Mouse (Mus musculus) kidney, embryonic 15.5 days (tissue): ENCODE data around the gene BC048671. TPM values are rescaled to one million over a fixed set of nuclear protein-coding genes. Genes with fewer than 3 reads are reported as not detected.
A peak's percentile ranks its signal among the peaks of the same experiment; 100 is the strongest.

Experiments used
- ATAC-seq: fragments of 200-750 bp; cut with Nextera tagmentation; replicated peaks from 2 replicates; pipeline ENCODE4 v1.8.0; 2017; ENCODE audit warnings: moderate TSS enrichment; ENCODE audit not compliant: low FRiP score
- H3K27ac ChIP-seq: fragments of 300-500 bp; sonication (generic); 2 replicates; pipeline ENCODE4 v1.5.1; 2015; ENCODE audit warnings: mild to moderate bottlenecking, inconsistent platforms
- H3K27me3 ChIP-seq: fragments of 300-500 bp; sonication (generic); 2 replicates; pipeline ENCODE4 v1.6.1; 2015; ENCODE audit warnings: inconsistent platforms
- H3K36me3 ChIP-seq: fragments of 300-500 bp; sonication (generic); 2 replicates; pipeline ENCODE4 v1.6.1; 2015; ENCODE audit warnings: inconsistent platforms
- H3K4me1 ChIP-seq: fragments of 300-500 bp; sonication (generic); 2 replicates; pipeline ENCODE4 v1.6.1; 2015; ENCODE audit warnings: inconsistent platforms
- H3K4me2 ChIP-seq: fragments of 300-500 bp; sonication (generic); 2 replicates; pipeline ENCODE4 v1.6.1; 2015; ENCODE audit warnings: moderate library complexity, mild to moderate bottlenecking, inconsistent platforms
- H3K4me3 ChIP-seq: fragments of 300-500 bp; sonication (generic); replicated peaks from 2 replicates; pipeline ENCODE4 v1.5.1; 2015; ENCODE audit warnings: mild to moderate bottlenecking, inconsistent platforms
- H3K9ac ChIP-seq: fragments of 300-500 bp; sonication (generic); 2 replicates; pipeline ENCODE4 v1.6.1; 2015; ENCODE audit warnings: mild to moderate bottlenecking, inconsistent platforms
- H3K9me3 ChIP-seq: fragments of 300-500 bp; sonication (generic); replicated peaks from 2 replicates; pipeline ENCODE4 v1.6.1; 2016; ENCODE audit warnings: inconsistent platforms
- WGBS: fragments of 180-500 bp; shearing (Covaris S2); methylation state at CpG from one replicate; pipeline ENCODE4 v1.1.7; 2015; ENCODE audit warnings: mixed read lengths; 5-methylcytosine and 5-hydroxymethylcytosine counted together
- polyA plus RNA-seq: library from polyadenylated mRNA; unstranded; fragments of >200 nt; fragmentation: Nextera tagmentation; extraction: Ambion mirVana; gene quantifications from 2 replicates; pipeline ENCODE4 v1.2.1, GENCODE M21; 2015

BC048671 gene
- not detected in 2 replicates for polyA plus RNA-seq

GRCm38 (mm10) chr6:90300919-90301318 lies at the start of gene BC048671:
TSS of gene BC048671 (plus strand) at chr6:90301219.
- H3K9ac ChIP-seq = no peak within 1 kb of the TSS

DNA sequence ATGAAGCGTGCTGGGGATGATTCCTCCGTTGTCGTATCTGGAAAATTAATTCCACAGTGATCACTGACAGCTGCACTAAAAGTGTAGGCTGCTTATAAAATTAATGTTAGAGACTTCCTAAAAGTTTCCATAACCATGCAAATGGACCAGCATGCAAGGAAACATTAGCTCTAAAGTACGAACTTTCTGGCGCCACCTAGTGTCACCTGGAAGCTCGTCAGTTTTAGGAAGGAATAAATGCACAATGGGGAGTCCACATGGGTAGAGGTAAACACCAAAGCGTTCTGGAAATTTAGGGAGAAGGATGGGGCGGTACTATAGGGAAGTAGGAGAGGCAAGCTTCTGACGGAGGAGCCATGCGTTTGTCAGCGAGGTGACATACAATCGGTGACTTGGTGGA lies 12.8 kb upstream of the BC048671 start:
- no peak for ATAC-seq
- Histone ChIP-seq H3K27ac (no peak overlapping the region), H3K27me3 (no peaks in the 10 kb centered on the region), H3K4me1 (no peaks in the 10 kb centered on the region), H3K9me3 (peaks cover 2% of the 10 kb centered on the region; the same call in 1 of the 2 replicates), H3K4me3 (no peak overlapping the region), H3K9ac (no peak overlapping the region), H3K36me3 (no peaks in the 10 kb centered on the region), H3K4me2 (no peak overlapping the region)
- WGBS = 55% methylated on average over 12 of the region's 12 CpGs

More at GRCm38 (mm10) chr6:90300919-90301318, at the start of gene BC048671:
- no peaks in the 10 kb centered on the region for H3K27me3 ChIP-seq
- no peak within 1 kb of the TSS for H3K4me2 ChIP-seq
- no peaks in the 10 kb centered on the region for H3K36me3 ChIP-seq
- ATAC-seq = no peak
- H3K4me3 ChIP-seq = no peak within 1 kb of the TSS
- WGBS = 85% methylated on average over 1 of the region's 1 CpGs
- H3K27ac ChIP-seq = no peak within 1 kb of the TSS
- no peaks in the 10 kb centered on the region for H3K9me3 ChIP-seq
- H3K4me1 ChIP-seq = no peaks in the 10 kb centered on the region

DNA sequence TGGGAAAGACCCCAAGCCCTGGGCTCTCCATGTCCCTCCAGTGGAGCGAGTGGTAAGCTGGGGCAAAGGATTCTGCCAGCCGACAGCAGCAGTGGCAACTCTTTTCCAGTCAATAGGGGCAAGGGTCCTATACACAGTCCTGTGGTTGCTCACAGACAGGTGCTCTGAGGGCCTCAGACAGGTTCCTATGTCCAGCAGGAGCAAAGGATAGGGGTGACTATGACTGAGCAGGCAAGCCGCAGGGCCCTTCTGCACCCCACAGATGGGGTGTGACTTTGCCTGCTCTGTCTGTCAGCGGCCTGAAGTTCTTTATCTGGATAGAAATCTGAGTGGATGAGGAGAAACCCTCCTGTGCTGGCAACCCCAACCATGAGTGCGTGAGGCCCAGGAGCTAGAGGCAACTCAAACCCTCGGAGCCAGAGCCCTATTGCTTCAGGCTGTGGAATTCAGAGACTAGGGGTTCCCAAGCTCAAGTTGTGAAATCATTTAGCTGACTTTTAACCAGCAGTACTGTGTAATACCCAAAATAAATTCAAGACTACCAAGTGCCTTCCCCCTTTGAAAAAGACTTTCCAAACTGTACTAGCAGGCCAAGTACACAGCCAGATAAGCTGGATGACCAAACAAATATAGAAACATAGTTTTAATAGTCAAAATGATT lies 5.4 kb downstream of the BC048671 start:
- Histone ChIP-seq H3K27ac (no peak overlapping the region), H3K4me3 (no peak overlapping the region), H3K27me3 (no peaks in the 10 kb centered on the region), H3K4me1 (no peaks in the 10 kb centered on the region), H3K9ac (no peak overlapping the region), H3K9me3 (0 out of 2 replicates have a peak, but pooled peaks cover 4% of the 10 kb centered on the region), H3K4me2 (no peak overlapping the region), H3K36me3 (no peaks in the 10 kb centered on the region)
- no peak for ATAC-seq
- 84% methylated on average over 6 of the region's 6 CpGs for WGBS

- H3K4me1 ChIP-seq = no peaks in the 10 kb centered on the region
- no peak overlapping the region for H3K4me3 ChIP-seq
- H3K4me2 ChIP-seq = no peak overlapping the region
- no peak for ATAC-seq
- WGBS = 89% methylated on average over 87 of the region's 87 CpGs
- H3K9ac ChIP-seq = no peak overlapping the region
- 0 out of 2 replicates have a peak, but pooled peaks cover 4% of the 10 kb centered on the region for H3K9me3 ChIP-seq
- no peaks in the 10 kb centered on the region for H3K36me3 ChIP-seq
- H3K27ac ChIP-seq = no peak overlapping the region
- no peaks in the 10 kb centered on the region for H3K27me3 ChIP-seq
These were observed 8.1 kb downstream of the BC048671 start for GRCm38 (mm10) chr6:90308839-90309778.

DNA sequence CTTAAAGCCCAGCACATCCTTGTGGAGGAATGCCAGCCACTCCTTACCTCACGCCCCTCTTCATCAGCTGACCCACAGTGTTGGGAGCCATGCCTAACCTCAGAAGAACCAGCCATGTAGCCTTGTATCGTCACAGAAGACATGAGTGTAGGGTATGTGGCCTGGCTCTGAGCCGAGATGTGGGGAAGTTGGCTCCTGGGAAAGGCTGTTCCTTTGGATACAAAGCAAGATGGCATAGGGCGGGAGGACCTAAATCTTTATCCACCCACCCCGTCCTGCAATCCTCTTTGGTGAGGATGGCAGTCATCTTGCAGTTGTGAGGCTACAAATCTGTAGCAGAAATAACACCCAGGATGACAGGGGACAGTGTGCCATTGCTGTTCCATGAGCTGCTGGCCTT lies 14.9 kb downstream of the BC048671 start:
- H3K36me3 ChIP-seq = no peaks in the 10 kb centered on the region
- WGBS = 92% methylated on average over 5 of the region's 5 CpGs
- peaks cover 12% of the 10 kb centered on the region; the same call in 1 of the 2 replicates for H3K4me1 ChIP-seq
- H3K9ac ChIP-seq = no peak overlapping the region
- no peaks in the 10 kb centered on the region for H3K27me3 ChIP-seq
- no peaks in the 10 kb centered on the region for H3K9me3 ChIP-seq
- H3K27ac ChIP-seq = no peak overlapping the region
- ATAC-seq = no peak
- H3K4me3 ChIP-seq = no peak overlapping the region
- no peak overlapping the region for H3K4me2 ChIP-seq

DNA sequence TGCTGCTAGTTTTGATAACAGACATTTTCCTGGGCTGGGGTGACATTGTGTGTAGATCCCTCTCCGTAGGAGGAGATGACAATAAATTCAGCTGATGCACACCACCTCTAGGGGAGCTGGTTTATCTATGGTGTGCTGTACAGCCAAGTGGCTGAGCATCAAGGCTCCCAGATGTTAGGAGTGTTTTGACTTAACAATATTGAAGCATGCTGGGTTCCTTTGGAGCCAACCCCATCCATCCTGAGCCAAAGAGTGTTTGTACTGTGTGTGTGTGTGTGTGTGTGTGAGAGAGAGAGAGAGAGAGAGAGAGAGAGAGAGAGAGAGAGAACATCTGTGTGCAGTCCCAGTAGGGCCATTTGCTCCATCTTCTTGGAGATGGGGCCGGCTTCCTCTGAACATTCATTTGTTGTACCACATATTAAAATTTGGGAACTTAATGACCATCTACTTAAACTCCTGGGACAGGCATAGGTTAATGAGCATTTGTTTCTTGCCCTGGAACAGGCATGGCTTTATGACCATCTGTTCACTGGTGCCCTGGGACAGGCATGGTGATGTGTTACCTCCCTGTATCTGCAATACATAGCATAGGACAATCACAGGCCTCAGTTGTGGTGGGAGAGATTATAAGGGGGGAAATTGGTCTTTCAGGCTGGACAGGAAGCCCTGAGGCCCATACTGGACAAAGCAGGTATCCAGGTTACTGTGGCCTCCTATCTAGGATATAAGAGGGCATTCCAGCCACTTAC lies 16.7 kb downstream of the BC048671 start:
- 74% methylated on average over 2 of the region's 2 CpGs for WGBS
- no peak overlapping the region for H3K27ac ChIP-seq
- H3K4me3 ChIP-seq = no peak overlapping the region
- peaks cover 14% of the 10 kb centered on the region; the same call in 1 of the 2 replicates for H3K4me1 ChIP-seq
- no peaks in the 10 kb centered on the region for H3K9me3 ChIP-seq
- no peak for ATAC-seq
- no peaks in the 10 kb centered on the region for H3K36me3 ChIP-seq
- no peak overlapping the region for H3K4me2 ChIP-seq
- H3K9ac ChIP-seq = no peak overlapping the region
- no peaks in the 10 kb centered on the region for H3K27me3 ChIP-seq

DNA sequence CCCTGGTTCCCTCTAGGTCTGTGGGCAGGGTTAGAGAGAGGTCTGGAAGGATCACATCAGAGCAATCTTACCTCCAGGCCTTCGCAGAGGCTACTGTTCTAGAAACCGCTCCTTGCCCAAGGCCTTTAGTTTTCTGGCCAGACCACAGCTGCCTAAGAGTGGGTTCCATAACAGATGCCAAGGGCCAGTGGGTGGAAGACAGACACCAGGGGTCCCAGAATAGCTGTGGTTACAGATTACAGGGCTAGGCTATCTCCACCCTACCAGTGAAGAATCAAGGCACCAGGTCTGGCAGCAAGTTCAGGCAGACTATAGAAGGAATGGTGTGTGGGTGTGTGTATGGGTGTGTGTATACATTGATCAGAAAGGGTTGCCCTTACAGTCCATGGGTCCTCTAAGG lies 18.0 kb downstream of the BC048671 start:
- Histone ChIP-seq H3K4me1 (peaks cover 14% of the 10 kb centered on the region; the same call in 1 of the 2 replicates), H3K9me3 (no peaks in the 10 kb centered on the region), H3K36me3 (no peaks in the 10 kb centered on the region), H3K27me3 (no peaks in the 10 kb centered on the region), H3K9ac (no peak overlapping the region), H3K27ac (no peak overlapping the region), H3K4me3 (no peak overlapping the region), H3K4me2 (no peak overlapping the region)
- 96% methylated on average over 2 of the region's 2 CpGs for WGBS
- ATAC-seq = no peak

GRCm38 (mm10) chr6:90319475-90320191 lies 18.6 kb downstream of the BC048671 start:
- peaks cover 18% of the 10 kb centered on the region for H3K4me1 ChIP-seq
- H3K9ac ChIP-seq = no peak overlapping the region
- no peak overlapping the region; the same call in 1 of the 2 replicates for H3K27ac ChIP-seq
- H3K27me3 ChIP-seq = no peaks in the 10 kb centered on the region
- no peaks in the 10 kb centered on the region for H3K36me3 ChIP-seq
- H3K9me3 ChIP-seq = no peaks in the 10 kb centered on the region
- 63% methylated on average over 7 of the region's 7 CpGs for WGBS
- no peak overlapping the region for H3K4me3 ChIP-seq
- ATAC-seq = no peak
- H3K4me2 ChIP-seq = no peak overlapping the region

DNA sequence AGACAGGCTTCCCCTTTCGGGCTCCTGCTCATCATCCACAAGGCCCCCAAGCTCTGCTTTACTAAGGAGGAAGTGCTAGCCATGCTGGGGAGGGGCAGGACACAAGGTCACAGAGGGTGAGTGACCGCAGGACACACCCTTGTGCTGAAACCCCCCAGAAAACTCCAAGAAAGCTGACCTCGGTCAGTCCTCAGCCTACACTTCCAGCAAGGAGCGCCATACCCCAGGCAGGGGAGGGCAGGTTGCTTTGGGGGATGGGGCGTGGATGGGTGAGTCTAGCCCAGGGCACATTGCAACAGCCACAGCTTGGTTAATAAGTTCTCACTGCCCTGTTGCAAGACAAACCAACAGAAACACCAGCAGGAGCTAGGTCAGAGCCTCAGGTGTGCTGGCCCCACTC lies 19.4 kb downstream of the BC048671 start:
- H3K4me3 ChIP-seq = no peak overlapping the region
- H3K9ac ChIP-seq = no peak overlapping the region
- H3K4me2 ChIP-seq = no peak overlapping the region
- H3K36me3 ChIP-seq = no peaks in the 10 kb centered on the region
- WGBS = 64% methylated on average over 5 of the region's 5 CpGs
- H3K4me1 ChIP-seq = peaks cover 26% of the 10 kb centered on the region
- H3K27me3 ChIP-seq = 0 out of 2 replicates have a peak, but pooled peaks cover 3% of the 10 kb centered on the region
- peak overlapping the region; percentile 64 for H3K27ac ChIP-seq
- no peaks in the 10 kb centered on the region for H3K9me3 ChIP-seq
- ATAC-seq = peak; percentile 82

GRCm38 (mm10) chr6:90321811-90322210 lies 20.8 kb downstream of the BC048671 start:
- Histone ChIP-seq H3K9ac (no peak overlapping the region), H3K9me3 (no peaks in the 10 kb centered on the region), H3K36me3 (no peaks in the 10 kb centered on the region), H3K4me3 (no peak overlapping the region), H3K4me2 (no peak overlapping the region), H3K4me1 (peaks cover 27% of the 10 kb centered on the region), H3K27ac (no peak overlapping the region), H3K27me3 (0 out of 2 replicates have a peak, but pooled peaks cover 3% of the 10 kb centered on the region)
- ATAC-seq = no peak
- WGBS = 40% methylated on average over 4 of the region's 4 CpGs

- ATAC-seq = no peak
- H3K9ac ChIP-seq = no peak overlapping the region
- 68% methylated on average over 3 of the region's 3 CpGs for WGBS
These were observed 23.0 kb downstream of the BC048671 start for GRCm38 (mm10) chr6:90324026-90324425.

More at GRCm38 (mm10) chr6:90324026-90324425, 23.0 kb downstream of the BC048671 start:
- peaks cover 27% of the 10 kb centered on the region for H3K4me1 ChIP-seq
- H3K9me3 ChIP-seq = no peaks in the 10 kb centered on the region
- no peak overlapping the region for H3K4me2 ChIP-seq
- 0 out of 2 replicates have a peak, but pooled peaks cover 3% of the 10 kb centered on the region for H3K27me3 ChIP-seq
- no peak overlapping the region for H3K27ac ChIP-seq
- no peak overlapping the region for H3K4me3 ChIP-seq
- no peaks in the 10 kb centered on the region for H3K36me3 ChIP-seq
